Mouse (Mus musculus): Measurements from ENCODE around the gene Cdon.

Cdon gene

DNA sequence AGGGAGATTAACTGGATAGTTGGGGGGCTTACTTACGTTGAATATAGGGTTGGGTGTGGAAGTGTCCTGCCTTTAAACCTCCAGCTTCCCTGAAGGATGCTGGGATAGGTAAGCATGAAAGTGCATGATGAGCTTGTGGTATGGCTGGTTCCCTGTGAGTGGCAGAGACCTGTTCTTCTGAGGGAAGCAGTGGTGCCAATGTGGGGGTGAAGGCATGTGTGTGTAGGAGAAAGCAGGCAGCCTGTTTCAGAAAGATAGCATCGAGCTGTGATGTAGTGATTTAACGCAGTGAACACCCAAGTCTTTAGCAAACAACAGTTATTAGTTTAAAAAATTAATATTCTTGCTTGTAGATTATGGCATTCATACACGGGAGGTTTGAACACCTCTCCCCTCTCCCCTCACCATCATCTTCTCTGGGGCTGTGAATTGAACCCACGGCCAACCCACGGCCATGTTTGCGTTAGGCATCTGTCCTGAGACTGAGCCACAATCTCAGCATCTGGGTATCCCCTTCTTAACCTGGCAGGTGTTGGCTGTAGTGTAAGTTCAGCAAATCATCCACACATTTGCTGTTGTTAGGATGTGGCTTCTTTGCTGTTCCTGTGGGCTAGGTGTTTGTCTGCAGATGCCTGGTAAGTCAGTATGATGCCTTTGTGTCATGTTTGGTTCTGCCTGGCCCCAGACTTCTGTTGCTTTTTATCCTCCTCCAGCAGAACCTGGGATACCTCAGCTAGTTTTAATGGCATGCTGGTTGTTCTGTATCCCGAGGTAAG lies 17.5 kb downstream of the Cdon start:
- no peak for DNase-seq

DNA sequence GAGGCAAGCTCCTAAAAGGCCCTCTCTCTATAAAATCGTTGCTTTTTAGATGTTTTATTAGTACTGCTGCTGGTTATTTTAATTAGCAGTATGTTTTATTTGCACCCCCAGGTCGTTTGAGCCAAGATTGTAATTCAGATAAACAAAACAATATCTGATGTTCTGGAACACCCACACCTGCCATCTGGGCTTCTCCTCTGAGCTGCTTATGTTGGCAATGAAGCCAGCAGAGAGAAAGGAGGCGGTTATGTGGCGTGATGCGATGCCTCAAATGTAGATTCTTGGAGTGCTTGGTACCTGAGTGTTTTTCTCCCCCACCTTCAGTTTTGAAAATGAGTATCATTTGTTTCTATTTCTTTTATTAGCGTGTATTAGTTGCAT lies 18.1 kb downstream of the Cdon start:
- DNase-seq: no peak

- no peak for DNase-seq
These were observed 18.8 kb downstream of the Cdon start for GRCm38 (mm10) chr9:35439754-35440153.

- DNase-seq: no peak
These were observed 21.5 kb downstream of the Cdon start for GRCm38 (mm10) chr9:35442476-35442875.

DNA sequence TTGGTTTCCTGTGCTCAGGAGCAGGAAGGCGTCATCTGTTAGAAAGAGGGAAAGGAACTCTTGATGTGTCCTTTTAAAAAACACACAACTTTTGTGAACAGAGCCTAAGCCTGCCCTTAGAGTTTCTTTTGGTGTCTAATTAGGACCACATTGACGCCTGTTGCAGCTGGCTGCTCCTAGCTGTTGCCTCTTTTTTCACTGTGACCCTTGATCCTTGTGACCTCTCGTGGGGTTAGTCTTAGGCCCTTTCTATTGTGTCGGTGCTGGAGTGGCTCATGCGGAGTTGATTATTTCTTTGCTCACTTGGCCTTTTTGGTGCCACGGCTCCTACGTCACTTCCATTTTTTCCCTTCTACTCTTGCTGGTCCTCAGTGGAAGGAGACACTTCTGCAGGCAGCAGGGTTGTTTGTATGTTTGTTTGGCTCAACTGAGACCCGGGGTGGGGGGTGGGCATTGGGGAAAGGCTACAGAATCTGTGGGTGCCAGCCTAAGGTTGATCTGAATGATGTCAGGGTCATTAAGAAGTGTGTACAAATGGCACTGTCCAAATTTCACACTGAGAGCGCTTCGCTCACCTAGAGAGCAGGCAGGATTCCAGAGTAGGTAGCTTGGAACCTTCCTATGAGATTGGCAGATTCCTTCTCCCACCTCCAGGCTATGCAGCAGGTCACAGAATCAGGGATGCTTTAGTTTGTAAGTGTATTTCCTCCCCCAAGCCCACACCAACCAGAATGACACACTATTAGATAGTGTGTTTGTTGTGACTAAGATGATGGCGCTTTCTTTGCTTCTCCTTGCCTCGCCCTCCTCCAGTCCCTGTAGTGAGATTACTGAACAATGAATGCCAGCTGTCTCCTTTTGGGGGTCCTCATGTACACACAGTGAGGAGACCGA lies 22.9 kb downstream of the Cdon start:
- no peak for DNase-seq

- DNase-seq: no peak
These were observed 23.6 kb downstream of the Cdon start for GRCm38 (mm10) chr9:35444512-35444886.

DNA sequence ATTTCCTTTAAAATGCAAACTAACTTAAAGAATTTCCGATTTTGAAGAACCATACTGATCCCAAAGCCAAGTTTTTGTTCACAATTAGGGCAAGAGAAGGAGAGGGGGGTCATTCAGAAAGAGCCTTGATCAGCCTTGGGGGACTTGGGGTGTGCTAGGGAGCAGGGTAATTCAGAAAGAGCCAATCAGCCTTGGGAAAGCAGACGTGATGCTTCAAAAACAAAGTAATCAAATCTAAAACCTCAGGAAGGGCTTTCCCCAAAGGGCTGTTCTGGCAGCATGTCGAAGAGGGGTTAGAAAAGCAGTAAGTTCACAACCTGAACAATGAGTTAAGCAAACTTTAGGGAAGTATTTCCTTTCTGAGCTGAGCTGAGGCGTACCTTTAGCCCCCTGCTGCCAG lies 26.0 kb downstream of the Cdon start:
- no peak for DNase-seq

DNA sequence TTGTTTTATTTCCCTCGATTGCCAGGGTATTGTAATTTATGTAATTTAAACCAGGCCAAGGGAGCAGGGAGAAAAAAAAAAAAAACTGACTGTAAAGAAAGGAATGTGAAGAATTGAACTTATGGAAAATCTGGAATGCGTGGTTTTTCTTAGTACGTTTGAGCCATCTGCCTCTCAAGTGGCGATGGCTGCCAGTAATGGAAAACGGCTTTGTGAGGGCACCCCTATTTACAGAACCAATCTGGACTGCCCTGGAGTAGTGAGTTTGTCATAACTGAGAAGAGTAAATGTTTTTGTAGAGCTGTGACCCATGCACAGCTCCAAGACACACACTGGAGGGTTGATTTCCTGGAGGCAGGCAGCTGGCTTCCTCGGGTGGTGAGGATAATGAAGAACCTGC lies 32.4 kb downstream of the Cdon start:
- DNase-seq: no peak

DNA sequence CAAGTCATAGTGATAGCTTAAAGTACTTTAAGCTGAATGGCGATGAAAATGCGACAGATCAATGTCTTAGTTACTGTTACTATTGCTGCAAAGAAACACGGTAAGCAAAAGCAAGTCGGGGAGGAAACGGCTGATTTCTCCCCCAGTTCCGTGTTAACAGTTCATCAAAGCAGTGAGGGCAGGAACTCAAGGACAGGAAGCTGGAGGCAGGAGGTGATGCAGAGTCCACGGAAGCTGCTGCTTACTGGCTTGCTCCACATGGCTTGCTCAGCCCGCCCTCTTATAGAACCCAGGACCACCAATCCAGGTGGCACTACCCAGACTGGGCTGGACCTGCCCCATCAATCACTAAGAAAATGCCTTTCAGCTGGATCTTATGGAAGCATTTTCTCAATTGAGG lies 38.7 kb downstream of the Cdon start:
- no peak for DNase-seq

DNA sequence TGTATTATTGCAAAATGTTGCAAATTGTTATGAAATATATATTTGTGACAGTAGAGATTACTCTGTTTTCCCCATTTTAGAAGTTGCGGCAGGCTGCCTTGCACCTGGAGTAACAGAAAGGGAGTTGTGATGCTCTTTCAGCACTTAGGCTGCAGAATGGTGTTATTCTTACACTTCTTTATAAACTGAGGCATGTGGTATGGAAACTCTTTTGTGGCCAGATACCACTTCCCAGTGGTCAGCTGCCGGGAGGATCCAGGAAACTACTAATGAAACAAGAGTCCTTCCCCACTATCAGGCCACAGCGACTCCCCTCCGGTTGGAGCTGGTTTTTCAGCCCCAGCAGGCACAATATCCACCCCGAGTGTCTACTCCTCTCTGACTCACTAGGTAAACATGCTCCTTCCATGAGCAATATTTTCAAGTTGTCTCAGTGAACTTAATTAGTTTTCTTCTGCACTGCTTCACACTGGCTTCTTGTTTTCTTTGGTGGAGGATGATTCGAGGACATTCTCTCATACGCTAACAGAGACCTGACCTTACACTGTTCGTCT lies 46.4 kb downstream of the Cdon start:
- DNase-seq: peak; percentile 45

- no peak for DNase-seq
These were observed 48.0 kb downstream of the Cdon start for GRCm38 (mm10) chr9:35468913-35469312.

DNA sequence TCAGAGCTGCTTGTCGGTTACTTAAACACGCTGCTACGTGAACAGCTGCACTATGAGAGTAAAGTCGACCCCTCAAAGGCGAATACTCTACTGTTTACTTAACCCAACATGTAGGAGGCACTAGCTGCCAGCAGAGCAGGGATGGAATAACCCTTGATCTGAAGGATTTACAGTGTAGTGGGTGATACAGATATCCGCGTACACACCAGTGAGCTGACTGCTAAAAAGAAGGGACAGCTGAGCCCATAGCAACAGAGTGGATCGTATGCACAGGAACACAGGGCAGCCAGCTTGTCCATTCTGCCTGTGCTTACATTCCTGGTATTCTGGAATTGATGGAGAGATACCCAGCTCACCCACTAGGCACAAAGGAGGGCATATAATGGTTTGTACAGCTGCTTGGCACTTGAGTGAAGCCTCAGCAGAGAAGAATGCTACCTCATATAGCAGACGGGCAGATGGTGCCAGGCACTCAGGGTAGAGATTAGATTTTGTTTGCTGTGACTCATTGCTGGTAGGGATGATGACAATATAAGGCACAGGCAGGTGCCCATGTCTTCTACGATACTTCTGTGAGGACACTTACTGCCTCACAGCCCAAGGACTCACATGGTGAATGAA lies 53.3 kb downstream of the Cdon start:
- DNase-seq: no peak

DNA sequence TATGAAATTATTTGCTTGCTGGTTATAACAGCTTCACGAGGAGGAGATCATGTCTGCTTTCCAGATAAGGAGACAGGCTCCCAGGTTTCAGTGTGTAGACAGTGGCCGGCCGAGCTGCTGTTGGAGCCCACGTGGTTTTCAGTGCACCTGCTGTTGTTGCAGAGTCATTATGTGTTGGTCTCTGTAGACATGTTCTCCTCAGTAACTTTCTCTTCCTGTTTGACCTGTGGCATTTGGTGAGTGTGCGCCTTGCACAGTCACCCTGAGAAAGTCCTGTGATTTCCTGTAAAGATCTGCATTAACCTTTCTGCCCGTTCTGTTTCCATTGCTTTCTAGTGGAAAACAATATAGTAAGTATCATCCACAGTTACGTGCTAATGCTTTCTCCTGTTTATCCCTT lies 54.5 kb downstream of the Cdon start:
- DNase-seq: no peak

DNA sequence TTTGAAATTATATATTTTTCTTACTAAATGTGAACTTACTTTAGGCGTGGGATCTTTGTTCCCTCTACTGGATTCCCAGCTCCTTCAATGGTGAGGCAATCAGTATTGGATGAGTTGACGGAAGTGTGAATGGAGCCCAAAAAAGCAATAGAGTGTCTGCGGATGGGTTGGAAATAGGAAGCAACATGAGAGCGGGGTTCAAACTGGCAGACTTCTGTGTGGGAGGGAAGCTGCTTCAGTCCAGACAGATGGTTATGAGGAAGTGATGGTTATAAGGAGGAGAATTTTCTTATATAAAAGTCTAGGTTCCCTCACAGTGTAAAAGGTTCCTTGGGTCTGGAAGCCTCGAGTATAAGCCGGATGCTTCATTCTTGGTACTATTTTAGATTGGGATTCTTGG lies 58.5 kb downstream of the Cdon start:
- no peak for DNase-seq

DNA sequence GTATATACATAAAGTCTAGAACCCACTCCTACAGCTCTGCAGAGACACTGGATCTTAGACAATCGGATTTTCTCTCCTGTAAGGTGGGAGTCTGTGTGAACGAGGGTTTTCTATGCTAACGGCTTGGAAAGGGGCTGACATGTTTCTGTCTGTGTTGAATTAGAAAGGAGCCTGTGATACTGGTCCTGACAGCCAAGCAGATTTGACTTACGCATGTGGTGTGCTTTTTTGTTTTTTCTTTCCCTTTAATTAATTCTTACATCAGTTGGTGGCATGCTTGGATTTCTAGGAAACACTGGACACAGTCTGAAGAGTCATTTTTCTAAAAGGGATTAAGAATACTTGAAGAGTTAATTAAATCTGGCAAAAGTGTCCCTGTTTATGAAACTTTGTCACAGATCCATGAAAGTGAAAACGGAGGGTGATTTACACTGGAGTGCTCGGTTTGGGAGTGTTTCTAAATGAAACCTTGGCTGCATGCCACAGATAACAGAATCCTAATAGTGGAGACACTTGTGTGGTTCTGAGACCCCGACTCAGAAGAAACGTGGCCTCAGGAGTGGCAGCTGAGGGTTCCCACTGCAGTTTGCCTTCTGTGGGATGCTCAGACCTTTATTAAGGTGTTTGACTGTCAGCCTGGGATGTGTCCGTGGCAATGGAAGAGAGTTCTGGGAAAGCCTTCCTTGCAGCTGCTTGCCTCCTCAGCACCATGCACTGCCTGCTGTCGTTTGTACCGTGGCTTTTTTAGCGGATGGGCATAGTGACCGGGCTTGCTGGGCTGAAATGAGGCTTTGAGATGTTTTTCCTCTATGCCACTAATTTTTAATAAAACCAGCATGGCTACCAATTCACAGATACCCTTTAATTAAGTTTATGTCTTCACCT lies 61.3 kb downstream of the Cdon start:
- peak; percentile 14 for DNase-seq

GRCm38 (mm10) chr9:35483949-35484348 lies 63.0 kb downstream of the Cdon start:
- DNase-seq: no peak

DNA sequence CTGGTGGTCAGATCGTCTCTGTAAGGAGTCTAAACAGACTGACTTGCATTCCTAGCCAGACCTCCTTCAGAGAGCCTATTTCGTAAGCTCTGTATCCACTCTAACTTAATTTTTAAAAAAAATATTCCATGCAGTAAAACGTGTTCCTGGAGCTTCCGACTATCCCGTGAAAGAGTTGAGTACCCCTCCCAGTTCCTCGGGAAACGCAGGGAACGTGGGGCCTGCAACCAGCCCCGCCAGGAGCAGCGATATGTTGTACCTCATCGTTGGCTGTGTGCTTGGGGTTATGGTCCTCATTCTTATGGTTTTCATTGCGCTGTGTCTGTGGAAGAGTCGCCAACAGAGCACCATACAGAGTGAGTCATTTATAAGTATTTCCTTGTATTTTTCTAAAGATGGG lies 65.7 kb downstream of the Cdon start:
- DNase-seq: no peak

DNA sequence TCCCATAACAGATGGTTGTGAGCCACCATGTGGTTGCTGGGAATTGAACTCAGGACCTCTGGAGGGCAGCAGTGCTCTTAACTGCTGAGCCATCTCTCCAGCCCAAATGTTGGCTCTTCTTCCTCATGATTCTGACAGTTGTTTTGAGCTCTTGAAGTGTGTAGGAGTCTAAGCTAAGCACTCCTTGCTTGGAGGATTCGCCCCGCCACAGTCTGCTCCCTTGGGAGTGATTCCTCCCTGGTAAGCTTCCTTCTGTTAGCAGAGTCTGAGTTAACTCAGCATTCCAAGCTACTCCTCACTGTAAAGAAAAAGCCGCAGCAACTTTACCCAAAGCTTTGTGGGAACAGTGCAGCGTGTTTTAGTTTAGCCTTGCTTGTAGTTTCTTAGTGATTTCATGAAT lies 67.6 kb downstream of the Cdon start:
- DNase-seq: peak; percentile 17

- DNase-seq: no peak
These were observed 70.4 kb downstream of the Cdon start for GRCm38 (mm10) chr9:35491109-35491866.

GRCm38 (mm10) chr9:35493033-35493732 lies 72.3 kb downstream of the Cdon start:
- no peak for DNase-seq

DNA sequence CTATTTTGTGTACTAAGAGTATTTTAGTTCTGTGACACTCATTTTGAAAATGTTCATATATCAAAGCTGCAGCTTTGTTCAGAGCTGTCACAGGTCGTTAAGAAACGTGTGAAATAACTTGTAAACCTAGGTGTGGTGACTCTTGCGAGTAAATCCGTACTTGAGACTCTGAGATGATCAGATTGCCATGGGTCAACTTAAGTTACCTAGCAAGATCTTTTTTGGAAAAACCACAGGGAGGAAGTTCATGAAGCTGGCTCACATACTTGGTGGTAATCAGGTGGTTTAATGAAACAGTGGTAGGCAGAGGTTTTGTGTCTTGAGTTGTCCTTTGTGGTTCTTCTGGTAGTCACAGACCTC lies 72.8 kb downstream of the Cdon start:
- DNase-seq: no peak

All from kidney, postnatal 10 days (tissue).